Mouse (Mus musculus): ENCODE results near the gene Hsdl1.

GRCm38 (mm10) chr8:119588321-119588720 lies 13.3 kb upstream of the Hsdl1 start:
- TF ChIP-seq CTCF (IDR thresholded peaks at IDR 0.05; ENCODE audit: borderline replicate concordance, control insufficient read depth, extremely low read depth, insufficient read depth, low read length, poor library complexity) (no peak), POLR2A (IDR thresholded peaks at IDR 0.05; ENCODE audit: control insufficient read depth, extremely low read depth, insufficient read depth, low read length, poor library complexity) (no peak)
